Mouse (Mus musculus) inflammation-experienced regulatory T-cells (primary cell): ENCODE measurements around the gene Cenpm. TPM values are rescaled to one million over a fixed set of nuclear protein-coding genes. Genes with fewer than 3 reads are reported as not detected.

Experiments used
- polyA plus RNA-seq, 2 experiments: library from polyadenylated mRNA; unstranded; fragments of 100-300 nt; shearing (Covaris generic); gene quantifications; one replicate each; pipeline ENCODE4 v1.2.1; 2017

Cenpm gene
- 1 to 10 TPM; 2.5 to 6.1 TPM for polyA plus RNA-seq

DNA sequence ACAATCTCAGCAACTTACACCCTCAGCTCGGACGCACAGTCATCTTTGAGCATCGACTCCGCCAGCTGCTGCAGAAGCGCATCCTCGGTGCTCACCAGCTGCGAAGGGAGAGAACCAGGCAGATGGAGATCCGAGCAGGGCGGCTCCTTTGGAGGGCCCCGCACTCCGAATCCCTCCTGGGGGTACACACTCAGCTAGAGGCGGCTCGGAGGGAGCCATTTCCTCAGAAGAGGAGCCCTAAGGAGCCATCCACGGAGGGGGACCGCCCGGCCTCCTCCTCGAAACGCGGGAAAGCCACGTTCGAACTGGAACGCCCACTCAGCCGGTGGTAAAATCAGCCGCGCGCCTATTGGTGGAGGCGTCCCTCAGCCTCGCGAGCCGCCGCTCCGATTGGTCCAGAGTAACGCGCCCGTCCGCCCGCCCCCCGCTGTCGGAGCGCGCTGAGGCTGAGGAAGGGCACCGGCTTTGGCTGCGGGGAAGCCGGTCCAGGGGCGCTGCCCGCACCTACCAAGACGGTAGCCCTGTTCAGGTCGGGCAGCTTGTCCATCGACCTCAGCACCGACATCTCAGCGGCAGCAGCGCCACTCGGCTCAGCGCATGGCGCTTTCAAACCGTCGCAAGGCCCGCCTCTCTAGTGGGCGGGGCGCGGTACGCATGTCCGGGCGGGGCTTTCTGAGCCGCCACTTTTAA lies at the start of gene Cenpm:
TSS of gene Cenpm (minus strand) at position 634 of the 690 bp plus-strand sequence.

GRCm38 (mm10) chr15:82274593-82274926 lies 30.0 kb upstream of the Cenpm start, which contains the start of gene Sept3:
TSS of gene Sept3 (plus strand) at chr15:82274893.

GRCm38 (mm10) chr15:82252097-82252496 lies 7.5 kb upstream of the Cenpm start, which contains the start of gene 1500009C09Rik:
TSS of gene 1500009C09Rik (plus strand) at chr15:82252397.

DNA sequence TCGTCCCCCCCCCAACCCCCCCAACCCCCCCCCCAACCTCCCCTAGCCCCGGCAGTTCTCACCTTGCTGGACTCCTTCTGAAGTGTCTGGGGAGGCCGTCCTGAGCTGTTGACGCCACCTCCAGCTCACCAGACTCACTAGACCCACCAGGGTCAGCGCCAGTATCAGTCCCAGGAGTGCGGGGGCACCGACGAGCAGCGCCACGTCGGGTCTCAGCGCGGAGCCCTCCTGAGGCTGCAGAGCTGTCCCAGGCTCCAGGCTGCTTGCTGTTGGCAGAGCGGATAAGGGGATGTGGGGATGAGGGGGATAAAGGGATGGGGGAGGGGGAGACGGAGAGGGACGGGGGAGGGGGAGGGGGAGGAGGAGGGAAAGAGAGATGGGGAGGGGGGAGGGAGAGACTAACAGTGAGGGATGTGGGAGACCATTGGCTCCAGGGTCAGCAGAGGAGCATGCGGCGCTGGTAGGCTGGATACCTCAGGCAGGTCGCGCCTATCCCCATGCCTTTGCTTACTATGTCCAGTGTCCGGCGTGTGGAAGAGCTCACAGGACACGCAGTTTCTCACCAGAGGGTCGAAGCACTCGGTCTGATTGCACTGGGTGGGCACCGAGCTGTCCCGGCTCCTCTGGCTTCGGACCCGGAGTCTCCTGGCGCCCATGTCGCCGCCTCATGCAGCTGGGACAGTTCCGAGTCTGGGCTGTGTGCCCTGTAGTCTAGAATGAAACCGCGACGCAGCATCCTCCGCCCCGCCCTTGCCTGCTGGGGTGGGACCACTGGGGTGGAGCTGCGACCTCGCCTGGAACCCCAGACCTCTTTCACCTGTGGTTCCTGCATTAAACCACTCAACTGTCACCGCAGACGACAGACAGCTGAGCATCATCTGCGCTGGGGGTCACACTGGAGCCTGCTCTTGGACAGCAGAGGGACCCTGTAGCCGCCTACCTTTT lies 20.6 kb downstream of the Cenpm start, which contains the start of gene Tnfrsf13c:
TSS of gene Tnfrsf13c (minus strand) at position 713 of the 945 bp plus-strand sequence.

GRCm38 (mm10) chr15:82212752-82213063 lies 31.8 kb downstream of the Cenpm start, which contains the start of gene Shisa8:
TSS of gene Shisa8 (minus strand) at chr15:82212815.

Other genes starting within 250 kb of the Cenpm start
- gene Desi1, start 210.9 kb downstream of the Cenpm start, polyA plus RNA-seq, result 10 to 100 TPM; 37.2 to 48.3 TPM
- 100 to 1,000 TPM; 136 to 218 TPM for gene Snu13, start 197.2 kb downstream of the Cenpm start, polyA plus RNA-seq
- gene 4930407I10Rik, start 185.6 kb downstream of the Cenpm start, polyA plus RNA-seq, result under 1 TPM in 1 of 2 experiments, not detected in 1; 0.70 TPM
- gene Mei1, start 174.8 kb downstream of the Cenpm start, polyA plus RNA-seq, result 1 to 10 TPM in 1 of 2 experiments, under 1 TPM in 1; 0.14 to 1.4 TPM
- gene Ccdc134, start 116.8 kb downstream of the Cenpm start, polyA plus RNA-seq, result 10 to 100 TPM; 26.9 to 37.1 TPM
- gene Srebf2, start 97.6 kb downstream of the Cenpm start, polyA plus RNA-seq, result 100 to 1,000 TPM; 108 to 135 TPM
- 1 to 10 TPM in 1 of 2 experiments, under 1 TPM in 1; 0.13 to 1.5 TPM for gene Shisa8, start 31.9 kb downstream of the Cenpm start, polyA plus RNA-seq
- 1 to 10 TPM; 4.3 to 7.4 TPM for gene Tnfrsf13c, start 20.4 kb downstream of the Cenpm start, polyA plus RNA-seq
- 1 to 10 TPM in 1 of 2 experiments, not detected in 1; 1.0 TPM for gene 1500009C09Rik, start 7.6 kb upstream of the Cenpm start, polyA plus RNA-seq
- 1 to 10 TPM in 1 of 2 experiments, under 1 TPM in 1; 0.45 to 2.1 TPM for gene Sept3, start 30.1 kb upstream of the Cenpm start, polyA plus RNA-seq
- gene Wbp2nl, start 54.2 kb upstream of the Cenpm start, polyA plus RNA-seq, result under 1 TPM in 1 of 2 experiments, not detected in 1; 0.53 TPM
- 10 to 100 TPM; 66.4 to 73.4 TPM for gene Naga, start 94.2 kb upstream of the Cenpm start, polyA plus RNA-seq
- gene Pheta2, start 94.2 kb upstream of the Cenpm start, polyA plus RNA-seq, result 10 to 100 TPM in 1 of 2 experiments, 1 to 10 TPM in 1; 3.7 to 11.0 TPM
- 100 to 1,000 TPM; 162 to 165 TPM for gene Smdt1, start 94.2 kb upstream of the Cenpm start, polyA plus RNA-seq
- 100 to 1,000 TPM; 263 to 291 TPM for gene Ndufa6, start 109.6 kb upstream of the Cenpm start, polyA plus RNA-seq
- gene Cyp2d22, start 135.5 kb upstream of the Cenpm start, polyA plus RNA-seq, result 1 to 10 TPM; 6.8 to 9.8 TPM
- gene Cyp2d11, start 149.3 kb upstream of the Cenpm start, polyA plus RNA-seq, result not detected
- under 1 TPM; 0.31 to 0.44 TPM for gene Cyp2d10, start 162.4 kb upstream of the Cenpm start, polyA plus RNA-seq
- under 1 TPM in 1 of 2 experiments, not detected in 1; 0.93 TPM for gene Cyp2d9, start 188.7 kb upstream of the Cenpm start, polyA plus RNA-seq